Mouse (Mus musculus) CD8-positive naive resting alpha-beta T cell, adult 2 months (primary cell): ENCODE data around the gene Ddn.
A peak's percentile ranks its signal among the peaks of the same experiment; 100 is the strongest.

Source experiments
- DNase-seq, 2 experiments: peaks; one replicate each; pipeline ENCODE4 v3.0.0; 2022; ENCODE audit warnings: low read depth in 2 of 2, low spot score in 2 of 2

The Ddn gene

DNA sequence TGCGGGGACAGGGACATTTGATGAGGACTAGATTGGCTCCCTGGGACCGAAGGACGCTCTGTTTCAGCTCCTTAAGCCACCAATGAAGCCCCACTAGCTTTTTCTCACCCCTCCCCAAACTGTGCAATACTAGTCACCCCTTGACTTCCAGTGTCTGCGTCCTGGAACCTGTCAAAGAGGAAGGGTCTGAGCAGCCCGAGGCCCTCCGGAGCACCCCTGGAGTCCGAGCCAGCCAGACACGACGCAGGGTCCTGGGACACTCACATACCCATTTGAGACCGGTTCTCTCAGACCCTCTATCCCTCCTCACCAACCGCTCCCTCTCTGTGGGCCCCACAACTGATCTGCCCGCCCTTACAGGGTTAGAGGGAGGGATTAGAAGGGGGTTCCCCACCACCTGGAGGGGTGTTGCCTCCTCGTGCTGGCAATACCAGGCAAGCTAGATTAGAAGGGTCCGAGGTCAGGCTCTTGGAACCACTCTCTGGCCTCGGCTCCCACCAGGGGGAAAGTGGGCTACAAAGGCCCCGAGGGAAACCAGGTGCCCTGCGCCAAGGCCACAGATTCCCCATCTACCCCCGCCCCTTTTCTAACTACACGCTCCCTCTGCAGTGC, 32.2 kb downstream of the Ddn start:
- DNase-seq = no peak

DNA sequence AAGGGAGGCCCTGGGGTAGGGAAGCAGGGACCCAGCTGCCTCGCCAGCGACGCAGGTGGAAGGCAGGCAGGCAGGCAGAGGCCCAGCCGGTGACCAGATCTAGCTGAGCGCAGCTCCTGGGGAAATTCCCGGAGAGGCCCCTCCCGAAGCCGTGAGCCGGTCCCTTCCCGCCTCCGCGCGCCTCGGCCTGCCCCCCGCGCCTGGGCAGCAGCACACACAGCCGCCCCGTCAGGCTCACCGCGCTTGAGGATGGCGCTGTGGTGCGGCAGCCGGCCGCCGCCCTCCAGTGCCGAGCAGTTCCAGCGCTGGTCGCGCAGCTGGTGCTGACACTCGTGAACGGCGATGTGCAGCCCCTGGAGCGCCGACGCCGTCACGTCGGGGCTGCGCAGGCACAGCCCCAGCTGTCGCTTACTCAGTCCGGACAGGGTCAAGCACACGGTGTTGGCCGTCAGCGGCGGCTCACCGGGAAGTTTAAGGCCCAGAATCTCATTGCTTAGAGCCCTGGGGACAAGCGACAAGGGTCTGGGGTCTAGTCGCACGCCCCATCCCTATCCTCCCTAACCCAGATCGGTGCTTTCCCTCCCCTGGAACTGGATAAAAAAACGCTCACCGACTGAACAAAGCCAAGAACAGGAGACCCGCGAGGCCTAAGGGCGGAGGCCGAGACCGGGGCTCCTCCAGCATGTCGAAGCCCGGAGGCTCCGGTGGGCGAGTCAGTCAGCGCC, 32.8 kb downstream of the Ddn start:
- DNase-seq = no peak

DNA sequence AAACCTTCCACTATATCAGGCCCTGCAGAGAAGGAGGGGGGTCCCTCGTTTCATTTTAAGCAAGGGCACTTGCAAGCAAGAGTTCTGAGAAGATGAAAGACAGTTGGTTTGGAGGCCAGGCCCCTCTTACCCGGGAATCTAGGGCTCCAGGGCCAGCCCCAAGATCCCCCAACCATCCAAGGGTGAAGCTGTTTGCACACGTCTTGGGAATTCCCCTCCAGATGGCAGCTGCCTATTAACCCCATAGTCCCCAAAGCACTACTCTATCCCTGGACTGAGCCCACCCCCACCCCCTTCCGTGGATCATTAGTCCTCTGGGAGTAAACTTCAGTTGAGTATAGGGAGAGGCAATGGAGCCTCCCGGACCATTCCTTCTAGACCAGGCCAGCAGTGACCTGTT, 33.8 kb downstream of the Ddn start:
- DNase-seq = no peak

- no peak for DNase-seq
Measured at GRCm38 (mm10) chr15:98774096-98774495, 35.2 kb downstream of the Ddn start.

GRCm38 (mm10) chr15:98772511-98773211, 36.6 kb downstream of the Ddn start:
- DNase-seq = peak; percentile 46 to 56

- no peak for DNase-seq
Measured at GRCm38 (mm10) chr15:98771813-98772425, 37.4 kb downstream of the Ddn start.

DNA sequence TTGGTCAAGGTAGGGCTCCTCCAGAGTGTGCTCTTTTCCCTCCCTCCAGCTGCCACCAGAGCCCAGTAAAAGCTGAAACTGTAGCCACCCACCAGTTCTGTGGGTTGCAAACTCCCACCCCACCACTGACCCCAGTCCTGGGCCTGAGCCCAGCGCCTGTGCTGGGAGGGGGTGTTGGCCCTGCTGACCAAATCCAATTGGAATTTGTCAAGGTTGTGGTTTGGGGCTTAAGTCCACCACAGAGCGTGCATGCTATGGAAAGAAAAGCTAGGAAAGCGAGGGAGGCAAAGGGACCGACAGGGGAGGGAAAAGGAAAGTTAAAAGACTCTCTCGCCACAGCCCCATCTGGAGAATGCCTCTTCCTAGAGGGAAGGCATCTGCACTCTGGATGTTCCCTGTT, 41.0 kb downstream of the Ddn start:
- DNase-seq = no peak

GRCm38 (mm10) chr15:98765929-98766328, 43.4 kb downstream of the Ddn start:
- no peak for DNase-seq

DNA sequence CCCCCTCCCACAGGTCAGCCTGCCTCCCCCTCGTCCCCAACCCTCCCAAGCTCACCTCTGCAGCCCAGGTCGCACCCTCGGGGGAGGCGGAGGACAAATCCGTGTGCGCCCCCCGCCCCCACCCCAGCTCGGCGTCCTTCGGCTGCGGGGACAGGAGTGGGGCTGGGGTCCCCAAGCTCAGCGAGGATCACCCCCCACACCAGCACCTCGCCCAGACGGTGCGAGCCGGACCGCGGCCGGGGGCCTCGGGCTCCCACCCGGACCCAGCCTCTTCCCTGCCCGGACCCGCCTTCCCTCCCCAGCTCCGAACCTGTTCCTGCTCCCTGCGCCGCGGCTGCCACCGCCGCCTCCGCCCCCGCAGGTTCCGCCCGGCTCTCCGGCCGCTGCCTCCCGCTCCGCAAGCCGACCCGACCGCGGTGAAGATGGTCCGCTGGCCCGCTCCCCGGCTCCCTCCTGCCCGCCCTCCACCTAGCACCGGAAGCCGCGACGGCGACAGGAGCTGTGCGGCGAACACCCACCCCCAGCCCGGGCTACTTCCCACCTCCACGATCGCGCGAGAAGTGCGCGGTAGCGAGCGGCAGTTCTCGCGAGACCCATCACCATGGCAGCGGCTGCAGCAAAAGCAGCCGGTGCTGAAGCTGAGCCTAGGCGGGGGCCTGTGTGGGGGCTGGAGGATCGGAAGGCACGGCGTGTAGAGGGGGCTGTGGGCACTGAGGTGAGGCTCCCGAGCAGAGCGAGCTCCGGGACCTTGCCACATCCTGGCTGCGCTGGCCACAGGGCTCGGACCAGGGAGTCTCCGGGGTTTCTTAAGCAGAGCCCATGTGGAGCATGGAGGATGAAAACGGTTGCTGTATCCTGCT, 46.4 kb downstream of the Ddn start, which contains the start of gene Arf3:
Gene Arf3 (minus strand): TSS at position 545 of the 860 bp plus-strand sequence.
- DNase-seq = peak; percentile 94 to 96

- peak; percentile 58 to 69 for DNase-seq
Measured at GRCm38 (mm10) chr15:98762201-98762621, 47.1 kb downstream of the Ddn start.

DNA sequence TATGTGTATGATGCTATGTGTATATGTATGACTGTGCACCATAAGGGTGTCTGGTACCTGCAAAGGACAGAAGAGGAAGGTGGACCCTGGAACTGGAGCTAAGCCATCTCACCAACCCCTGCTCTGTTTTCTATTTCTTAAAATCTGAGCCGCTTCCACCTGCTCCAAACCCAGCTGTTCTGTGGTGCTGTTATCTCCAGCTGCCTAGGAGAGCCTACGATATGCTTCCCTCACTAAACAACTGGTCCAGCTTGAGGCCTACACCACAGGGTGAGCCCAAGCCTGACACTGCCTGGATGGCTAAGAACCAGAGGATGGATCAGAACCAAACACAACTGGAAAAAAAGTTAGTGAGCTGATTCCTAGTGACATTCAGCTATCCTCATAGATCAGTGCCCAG, 55.2 kb downstream of the Ddn start:
- DNase-seq = no peak
